Mouse (Mus musculus): ENCODE measurements around the gene Cldn11.

Cldn11 gene

GRCm38 (mm10) chr3:31162860-31163259 lies 13.1 kb downstream of the Cldn11 start:
- DNase-seq: no peak

- no peak for DNase-seq
These were observed 16.1 kb downstream of the Cldn11 start for GRCm38 (mm10) chr3:31165803-31166202.

- DNase-seq: no peak
These were observed 16.7 kb downstream of the Cldn11 start for GRCm38 (mm10) chr3:31166365-31166871.

- no peak for DNase-seq
These were observed 40.6 kb downstream of the Cldn11 start for GRCm38 (mm10) chr3:31190342-31190741.

GRCm38 (mm10) chr3:31191402-31191801 lies 41.7 kb downstream of the Cldn11 start:
- DNase-seq: no peak

- no peak for DNase-seq
These were observed 49.6 kb downstream of the Cldn11 start for GRCm38 (mm10) chr3:31199162-31199877.

- DNase-seq: no peak
These were observed 54.2 kb downstream of the Cldn11 start for GRCm38 (mm10) chr3:31203947-31204346.

- peak; percentile 4 for DNase-seq
These were observed 55.4 kb downstream of the Cldn11 start for GRCm38 (mm10) chr3:31205167-31205566.

- no peak for DNase-seq
These were observed 58.3 kb downstream of the Cldn11 start for GRCm38 (mm10) chr3:31208046-31208445.

GRCm38 (mm10) chr3:31208458-31208994 lies 58.8 kb downstream of the Cldn11 start:
- DNase-seq: no peak

- DNase-seq: no peak
These were observed 59.3 kb downstream of the Cldn11 start for GRCm38 (mm10) chr3:31209001-31209400.

- no peak for DNase-seq
These were observed 62.7 kb downstream of the Cldn11 start for GRCm38 (mm10) chr3:31212205-31213038.

- DNase-seq: no peak
These were observed 64.1 kb downstream of the Cldn11 start for GRCm38 (mm10) chr3:31213802-31214201.

All from kidney, adult 9 months (tissue).